Mouse (Mus musculus): ENCODE measurements at regions not wholly inside any gene's neighbourhood (a gene's known extent, or its start where the extent isn't known, plus 50 kb on each side); places are given as distances from the start of the nearest gene placed in this dataset.

- TF ChIP-seq RAD21 (IDR thresholded peaks at IDR 0.05; ENCODE audit: low read depth, low read length) (no peak), POLR2A (IDR thresholded peaks at IDR 0.05; ENCODE audit: low read depth, low read length) (no peak), EP300 (IDR thresholded peaks at IDR 0.05; ENCODE audit: low read length) (no peak), ZNF384 (IDR thresholded peaks at IDR 0.05; ENCODE audit: low read depth, low read length) (no peak), MYC (IDR thresholded peaks at IDR 0.05; ENCODE audit: low read depth, low read length) (no peak), CTCF (conservative IDR thresholded peaks at IDR 0.05 in 1 of 2, IDR thresholded peaks at IDR 0.05 in 1 of 2; ENCODE audit: low read depth in 2 of 2, low read length in 2 of 2) (no peak), E2F4 (IDR thresholded peaks at IDR 0.05; ENCODE audit: insufficient replicate concordance, low read depth, low read length) (no peak), UBTF (IDR thresholded peaks at IDR 0.05; ENCODE audit: low read depth, low read length) (no peak), MAX (IDR thresholded peaks at IDR 0.05; ENCODE audit: low read length) (no peak)
Observed at GRCm38 (mm10) chr1:12409738-12410523, 996.0 kb downstream of the A830018L16Rik start.
